Mouse (Mus musculus): ENCODE results near the gene Gm36245. TPM values are rescaled to one million over a fixed set of nuclear protein-coding genes. Genes with fewer than 3 reads are reported as not detected.
"Not testable (repeated sequence)": the region's sequence is repeated elsewhere in the genome, so short reads cannot be mapped to it uniquely, and the experiment has no call there.

Gene Gm36245
- polyA plus RNA-seq, 1 experiment from 2014 or later, result not detected

GRCm38 (mm10) chr15:77624710-77625109, 25.7 kb downstream of the Gm36245 start:
- Histone ChIP-seq H3K36me3 (no peaks in the 10 kb centered on the region), H3K9me3 (no peaks in the 10 kb centered on the region), H3K27ac (replicated peaks) (no peak overlapping the region), H3K27me3 (no peaks in the 10 kb centered on the region), H3K9ac (no peak overlapping the region), H3K4me1 (replicated peaks) (no peaks in the 10 kb centered on the region), H3K4me2 (no peak overlapping the region), H3K4me3 (no peak overlapping the region)
- no peak for ATAC-seq (ENCODE audit: low FRiP score, low read depth)
- WGBS, result 92% methylated on average over 1 of the region's 1 CpGs

- H3K4me1 ChIP-seq (replicated peaks); H3K36me3 ChIP-seq; H3K9me3 ChIP-seq; H3K4me2 ChIP-seq; H3K4me3 ChIP-seq; ATAC-seq (ENCODE audit: low FRiP score, low read depth); H3K27me3 ChIP-seq; H3K27ac ChIP-seq (replicated peaks); H3K9ac ChIP-seq: not testable (repeated sequence)
- 83% methylated on average over 4 of the region's 4 CpGs for WGBS
Observed at GRCm38 (mm10) chr15:77626471-77626870, 27.4 kb downstream of the Gm36245 start.

GRCm38 (mm10) chr15:77628647-77629046, 29.6 kb downstream of the Gm36245 start:
- not testable (repeated sequence) for H3K4me1 ChIP-seq (replicated peaks); H3K36me3 ChIP-seq; H3K9ac ChIP-seq; H3K27ac ChIP-seq (replicated peaks); H3K4me2 ChIP-seq; H3K27me3 ChIP-seq; H3K9me3 ChIP-seq; ATAC-seq (ENCODE audit: low FRiP score, low read depth); H3K4me3 ChIP-seq
- WGBS, result 64% methylated on average over 9 of the region's 9 CpGs

GRCm38 (mm10) chr15:77629822-77630221, 30.8 kb downstream of the Gm36245 start:
- 91% methylated on average over 3 of the region's 3 CpGs for WGBS
- not testable (repeated sequence) for ATAC-seq (ENCODE audit: low FRiP score, low read depth); H3K36me3 ChIP-seq

GRCm38 (mm10) chr15:77643176-77643575, 44.1 kb downstream of the Gm36245 start, which contains the start of gene Apol11b:
TSS of gene Apol11b (minus strand) at chr15:77643286.
- not testable (repeated sequence) for H3K4me2 ChIP-seq; H3K27ac ChIP-seq (replicated peaks); H3K9ac ChIP-seq; ATAC-seq (ENCODE audit: low FRiP score, low read depth); H3K27me3 ChIP-seq; H3K9me3 ChIP-seq; H3K36me3 ChIP-seq; H3K4me1 ChIP-seq (replicated peaks); H3K4me3 ChIP-seq
- 83% methylated on average over 2 of the region's 2 CpGs for WGBS

More at GRCm38 (mm10) chr15:77629822-77630221, 30.8 kb downstream of the Gm36245 start:
- H3K9me3 ChIP-seq; H3K9ac ChIP-seq; H3K27me3 ChIP-seq; H3K27ac ChIP-seq (replicated peaks); H3K4me2 ChIP-seq; H3K4me1 ChIP-seq (replicated peaks); H3K4me3 ChIP-seq: not testable (repeated sequence)

- H3K9me3 ChIP-seq; H3K27ac ChIP-seq (replicated peaks); H3K36me3 ChIP-seq; ATAC-seq (ENCODE audit: low FRiP score, low read depth); H3K4me3 ChIP-seq; H3K4me2 ChIP-seq; H3K27me3 ChIP-seq; H3K9ac ChIP-seq; H3K4me1 ChIP-seq (replicated peaks): not testable (repeated sequence)
Observed at GRCm38 (mm10) chr15:77651143-77651542, 52.1 kb downstream of the Gm36245 start.

Other genes starting within 250 kb of the Gm36245 start
- gene Apol7a, start 200.1 kb upstream of the Gm36245 start, polyA plus RNA-seq (2015; fragmentation: Nextera tagmentation; extraction: Ambion mirVana), result 0.07 TPM in 1 of 2 replicates, not detected in the other
- gene Apol9a, start 188.1 kb upstream of the Gm36245 start, polyA plus RNA-seq (2015; fragmentation: Nextera tagmentation; extraction: Ambion mirVana), result 0.04 and 0.09 TPM in 2 replicates
- not detected in 2 replicates for gene Apol7b, start 151.8 kb upstream of the Gm36245 start, polyA plus RNA-seq (2015; fragmentation: Nextera tagmentation; extraction: Ambion mirVana)
- not detected in 2 replicates for gene Apol10a, start 122.2 kb upstream of the Gm36245 start, polyA plus RNA-seq (2015; fragmentation: Nextera tagmentation; extraction: Ambion mirVana)
- not detected in 2 replicates for gene Apol11a, start 91.0 kb upstream of the Gm36245 start, polyA plus RNA-seq (2015; fragmentation: Nextera tagmentation; extraction: Ambion mirVana)
- not detected in 2 replicates for gene Apol7c, start 65.9 kb upstream of the Gm36245 start, polyA plus RNA-seq (2015; fragmentation: Nextera tagmentation; extraction: Ambion mirVana)
- not detected in 2 replicates for gene 1700025B11Rik, start 37.4 kb upstream of the Gm36245 start, polyA plus RNA-seq (2015; fragmentation: Nextera tagmentation; extraction: Ambion mirVana)
- 0.12 and 0.16 TPM in 2 replicates for gene Apol10b, start 3.1 kb upstream of the Gm36245 start, polyA plus RNA-seq (2015; fragmentation: Nextera tagmentation; extraction: Ambion mirVana)
- not detected in 2 replicates for gene Apol11b, start 44.0 kb downstream of the Gm36245 start, polyA plus RNA-seq (2015; fragmentation: Nextera tagmentation; extraction: Ambion mirVana)
- not detected in 2 replicates for gene Apol7e, start 99.6 kb downstream of the Gm36245 start, polyA plus RNA-seq (2015; fragmentation: Nextera tagmentation; extraction: Ambion mirVana)
- 0.37 TPM in 1 of 2 replicates, not detected in the other for gene Apol9b, start 129.8 kb downstream of the Gm36245 start, polyA plus RNA-seq (2015; fragmentation: Nextera tagmentation; extraction: Ambion mirVana)
- 0.22 and 0.25 TPM in 2 replicates for gene Apol8, start 157.7 kb downstream of the Gm36245 start, polyA plus RNA-seq (2015; fragmentation: Nextera tagmentation; extraction: Ambion mirVana)
- gene Myh9, start 242.9 kb downstream of the Gm36245 start, polyA plus RNA-seq (2015; fragmentation: Nextera tagmentation; extraction: Ambion mirVana), result 11.8 and 12.0 TPM in 2 replicates